Mouse (Mus musculus): ENCODE data around the gene Cdkn1b.

Cdkn1b gene

GRCm38 (mm10) chr6:134903891-134904884 is 16.0 kb upstream of the Cdkn1b start:
- no peak for DNase-seq

GRCm38 (mm10) chr6:134905811-134906210 is 14.4 kb upstream of the Cdkn1b start:
- DNase-seq: no peak

- no peak for DNase-seq
These were observed 5.7 kb upstream of the Cdkn1b start for GRCm38 (mm10) chr6:134914523-134914922.

GRCm38 (mm10) chr6:134916641-134917040 is 3.6 kb upstream of the Cdkn1b start:
- DNase-seq: peak; percentile 66 to 79

- peak; percentile 61 to 71 for DNase-seq
These were observed 3.1 kb upstream of the Cdkn1b start for GRCm38 (mm10) chr6:134917087-134917486.

GRCm38 (mm10) chr6:134918769-134919168 is 1.4 kb upstream of the Cdkn1b start:
- DNase-seq: peak; percentile 24 to 39

GRCm38 (mm10) chr6:134919511-134920189 is 551 bp upstream of the Cdkn1b start:
- peak in 1 of 2 experiments; percentile 18 for DNase-seq

GRCm38 (mm10) chr6:134921014-134921694 is 953 bp downstream of the Cdkn1b start:
- DNase-seq: peak; percentile 62 to 76

GRCm38 (mm10) chr6:134921695-134922510 is 1.7 kb downstream of the Cdkn1b start:
- DNase-seq: peak; percentile 52

- DNase-seq: no peak
These were observed 2.5 kb downstream of the Cdkn1b start for GRCm38 (mm10) chr6:134922511-134923195.

- DNase-seq: no peak
These were observed 3.5 kb downstream of the Cdkn1b start for GRCm38 (mm10) chr6:134923670-134924069.

- no peak for DNase-seq
These were observed 4.1 kb downstream of the Cdkn1b start for GRCm38 (mm10) chr6:134924262-134924661.

GRCm38 (mm10) chr6:134925673-134926337 is 5.6 kb downstream of the Cdkn1b start:
- DNase-seq: no peak

GRCm38 (mm10) chr6:134926338-134926705 is 6.1 kb downstream of the Cdkn1b start:
- no peak for DNase-seq

- DNase-seq: peak; percentile 64 to 71
These were observed 6.8 kb downstream of the Cdkn1b start for GRCm38 (mm10) chr6:134926803-134927594.

GRCm38 (mm10) chr6:134927595-134928095 is 7.4 kb downstream of the Cdkn1b start:
- no peak for DNase-seq

- peak; percentile 75 to 81 for DNase-seq
These were observed 8.1 kb downstream of the Cdkn1b start for GRCm38 (mm10) chr6:134928096-134928888.

- peak; percentile 51 to 59 for DNase-seq
These were observed 8.7 kb downstream of the Cdkn1b start for GRCm38 (mm10) chr6:134928889-134929310.

GRCm38 (mm10) chr6:134929926-134930325 is 9.7 kb downstream of the Cdkn1b start:
- no peak for DNase-seq

All from thymus, postnatal 36 days (tissue).